Mouse (Mus musculus) midbrain, embryonic 13.5 days (tissue): Measurements from ENCODE around the gene Olfr357. TPM values are rescaled to one million over a fixed set of nuclear protein-coding genes. Genes with fewer than 3 reads are reported as not detected.

Experiments used
- ATAC-seq: fragments of 200-750 bp; cut with Nextera tagmentation; 2 replicates; pipeline ENCODE4 v1.8.0; 2017; ENCODE audit warnings: mild to moderate bottlenecking, moderate TSS enrichment, moderate library complexity
- H3K27ac ChIP-seq: fragments of 300-500 bp; sonication (generic); 2 replicates; pipeline ENCODE4 v1.5.1; 2015; ENCODE audit warnings: inconsistent platforms, mild to moderate bottlenecking, moderate library complexity
- H3K27me3 ChIP-seq: fragments of 300-500 bp; sonication (generic); 2 replicates; pipeline ENCODE4 v1.6.1; 2015; ENCODE audit warnings: mild to moderate bottlenecking, inconsistent platforms
- H3K36me3 ChIP-seq: fragments of 300-500 bp; sonication (generic); 2 replicates; pipeline ENCODE4 v1.6.1; 2015; ENCODE audit warnings: mild to moderate bottlenecking, inconsistent platforms
- H3K4me1 ChIP-seq: fragments of 300-500 bp; sonication (generic); replicated peaks from 2 replicates; pipeline ENCODE4 v1.6.1; 2015; ENCODE audit warnings: inconsistent platforms
- H3K4me2 ChIP-seq: fragments of 300-500 bp; sonication (generic); replicated peaks from 2 replicates; pipeline ENCODE4 v1.6.1; 2015; ENCODE audit warnings: moderate library complexity, mild to moderate bottlenecking, inconsistent platforms
- H3K4me3 ChIP-seq: fragments of 300-500 bp; sonication (generic); replicated peaks from 2 replicates; pipeline ENCODE4 v1.5.1; 2015; ENCODE audit warnings: mild to moderate bottlenecking, inconsistent platforms
- H3K9ac ChIP-seq: fragments of 300-500 bp; sonication (generic); replicated peaks from 2 replicates; pipeline ENCODE4 v1.6.1; 2015; ENCODE audit warnings: mild to moderate bottlenecking, inconsistent platforms
- H3K9me3 ChIP-seq: fragments of 300-500 bp; sonication (generic); 2 replicates; pipeline ENCODE4 v1.6.1; 2016; ENCODE audit warnings: mild to moderate bottlenecking, inconsistent platforms
- WGBS: fragments of 180-500 bp; shearing (Covaris S2); methylation state at CpG from one replicate; pipeline ENCODE4 v1.1.7; 2015; 5-methylcytosine and 5-hydroxymethylcytosine counted together
- polyA plus RNA-seq: library from polyadenylated mRNA; unstranded; fragments of >200 nt; fragmentation: Nextera tagmentation; extraction: Ambion mirVana; gene quantifications from 2 replicates; pipeline ENCODE4 v1.2.1, GENCODE M21; 2015

Olfr357 gene
- polyA plus RNA-seq = not detected in 2 replicates

GRCm38 (mm10) chr2:36993527-36993926 is at the start of gene Olfr357:
Gene Olfr357, plus strand, starts transcription at chr2:36993827.
- 63% methylated on average over 1 of the region's 1 CpGs for WGBS

GRCm38 (mm10) chr2:36997030-36997429 is 3.4 kb downstream of the Olfr357 start:
- Histone ChIP-seq H3K4me3 (no peak overlapping the region), H3K4me1 (no peaks in the 10 kb centered on the region), H3K4me2 (no peak overlapping the region), H3K27me3 (no peaks in the 10 kb centered on the region), H3K9me3 (peaks cover 13% of the 10 kb centered on the region; the same call in 1 of the 2 replicates), H3K27ac (no peak overlapping the region), H3K9ac (no peak overlapping the region), H3K36me3 (no peaks in the 10 kb centered on the region)
- WGBS = 84% methylated on average over 1 of the region's 1 CpGs
- ATAC-seq = no peak

More at GRCm38 (mm10) chr2:36993527-36993926, at the start of gene Olfr357:
- H3K4me2 ChIP-seq = no peak within 1 kb of the TSS
- no peak within 1 kb of the TSS for H3K4me3 ChIP-seq
- no peak for ATAC-seq
- no peak within 1 kb of the TSS for H3K9ac ChIP-seq
- no peaks in the 10 kb centered on the region for H3K36me3 ChIP-seq
- H3K9me3 ChIP-seq = peaks cover 10% of the 10 kb centered on the region; the same call in 1 of the 2 replicates
- no peaks in the 10 kb centered on the region for H3K4me1 ChIP-seq
- H3K27ac ChIP-seq = no peak within 1 kb of the TSS
- no peaks in the 10 kb centered on the region for H3K27me3 ChIP-seq

GRCm38 (mm10) chr2:37009235-37009634 is 15.6 kb downstream of the Olfr357 start, which contains the start of gene Olfr358:
Gene Olfr358, minus strand, starts transcription at chr2:37009335.
- Histone ChIP-seq H3K9me3 (peaks cover 17% of the 10 kb centered on the region), H3K9ac (no peak within 1 kb of the TSS), H3K27me3 (no peaks in the 10 kb centered on the region), H3K4me3 (no peak within 1 kb of the TSS), H3K27ac (no peak within 1 kb of the TSS), H3K4me2 (no peak within 1 kb of the TSS), H3K4me1 (no peaks in the 10 kb centered on the region), H3K36me3 (no peaks in the 10 kb centered on the region)
- ATAC-seq = no peak

Other genes with a start within 250 kb of the Olfr357 start
- gene Olfr348, start 209.6 kb upstream of the Olfr357 start, polyA plus RNA-seq = not detected in 2 replicates
- gene Olfr50, start 203.3 kb upstream of the Olfr357 start, polyA plus RNA-seq = not detected in 2 replicates
- gene Olfr3, start 176.8 kb upstream of the Olfr357 start, polyA plus RNA-seq = not detected in 2 replicates
- not detected in 2 replicates for gene Olfr350, start 147.5 kb upstream of the Olfr357 start, polyA plus RNA-seq
- gene Olfr351, start 131.2 kb upstream of the Olfr357 start, polyA plus RNA-seq = not detected in 2 replicates
- not detected in 2 replicates for gene Olfr352, start 125.4 kb upstream of the Olfr357 start, polyA plus RNA-seq
- not detected in 2 replicates for gene Olfr353, start 100.9 kb upstream of the Olfr357 start, polyA plus RNA-seq
- gene Olfr354, start 88.1 kb upstream of the Olfr357 start, polyA plus RNA-seq = not detected in 2 replicates
- not detected in 2 replicates for gene Olfr355, start 64.9 kb upstream of the Olfr357 start, polyA plus RNA-seq
- not detected in 2 replicates for gene Olfr356, start 56.7 kb upstream of the Olfr357 start, polyA plus RNA-seq
- gene Olfr358, start 15.5 kb downstream of the Olfr357 start, polyA plus RNA-seq = not detected in 2 replicates
- not detected in 2 replicates for gene Olfr360, start 71.9 kb downstream of the Olfr357 start, polyA plus RNA-seq
- not detected in 2 replicates for gene Olfr361, start 95.5 kb downstream of the Olfr357 start, polyA plus RNA-seq
- not detected in 2 replicates for gene Olfr362, start 124.1 kb downstream of the Olfr357 start, polyA plus RNA-seq
- not detected in 2 replicates for gene Olfr364-ps1, start 145.5 kb downstream of the Olfr357 start, polyA plus RNA-seq
- gene Olfr365, start 194.4 kb downstream of the Olfr357 start, polyA plus RNA-seq = not detected in 2 replicates
- gene Olfr366, start 217.7 kb downstream of the Olfr357 start, polyA plus RNA-seq = not detected in 2 replicates